Mouse (Mus musculus): ENCODE measurements around the gene Slc6a19.

DNA sequence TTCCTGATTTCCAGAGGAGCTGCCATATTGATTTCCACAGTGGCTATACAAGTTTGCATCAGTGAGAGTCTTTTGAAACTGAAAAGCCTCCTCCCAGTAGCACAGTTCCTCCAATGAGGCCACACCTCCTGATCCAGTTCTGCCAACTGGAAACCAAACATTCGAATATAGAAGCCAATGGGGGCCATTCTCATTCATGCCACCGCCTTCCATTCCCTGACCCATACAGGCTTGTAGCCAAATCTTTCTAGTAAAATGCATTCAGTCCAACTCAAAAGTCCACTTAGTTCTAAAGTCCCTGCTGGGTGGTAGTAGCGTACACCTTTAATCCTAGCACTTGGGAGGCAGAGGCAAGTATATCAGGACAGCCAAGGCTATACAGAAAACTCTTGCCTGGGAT, 51.4 kb downstream of the Slc6a19 start:
- TF ChIP-seq CTCF (IDR thresholded peaks at IDR 0.05; ENCODE audit: insufficient read depth, low read depth, low read length) = no peak
- no peak for TF ChIP-seq POLR2A (IDR thresholded peaks at IDR 0.05; ENCODE audit: insufficient read depth, low read depth, low read length)
